Mouse (Mus musculus): ENCODE measurements at regions not wholly inside any gene's neighbourhood (a gene's known extent, or its start where the extent isn't known, plus 50 kb on each side); places are given as distances from the start of the nearest gene placed in this dataset.

DNA sequence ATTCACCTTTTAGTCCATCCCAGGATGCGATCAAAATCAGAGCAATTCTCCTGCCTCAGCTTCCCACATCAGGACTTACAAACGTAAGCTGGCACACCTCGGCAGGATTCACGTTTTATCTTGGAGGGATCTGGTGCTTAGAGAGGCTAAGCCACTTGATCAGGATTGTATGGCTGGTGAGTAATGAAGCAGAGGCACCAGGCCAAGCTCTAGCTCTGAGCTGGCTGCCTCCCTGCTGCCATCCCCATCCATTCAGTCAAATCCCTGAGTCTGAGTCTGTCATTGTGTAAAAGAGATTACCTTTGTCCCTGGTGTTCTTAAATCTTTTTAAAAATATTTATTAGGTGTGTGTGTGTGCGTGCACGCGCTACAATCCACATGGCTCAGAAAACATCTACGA lies 252.6 kb upstream of the B3gat1 start:
- no peak for TF ChIP-seq POLR2A (IDR thresholded peaks at IDR 0.05; ENCODE audit: low read depth, low read length)
- no peak for TF ChIP-seq CTCF (conservative IDR thresholded peaks at IDR 0.05 in 1 of 2, IDR thresholded peaks at IDR 0.05 in 1 of 2; ENCODE audit: low read depth in 2 of 2, low read length in 2 of 2)
- no peak for TF ChIP-seq POLR2AphosphoS2 (IDR thresholded peaks at IDR 0.05; ENCODE audit: low read depth, low read length)
- no peak for TF ChIP-seq SIN3A (IDR thresholded peaks at IDR 0.05; ENCODE audit: low read length)
- no peak for TF ChIP-seq MAX (IDR thresholded peaks at IDR 0.05; ENCODE audit: low read length)
- no peak for TF ChIP-seq CHD2 (IDR thresholded peaks at IDR 0.05; ENCODE audit: low read length)
